Comparison of ENCODE assay signal across 15 mouse cellular contexts in genomic region chr7:124946424-124946823, GRCm38 (mm10).
"Had no signal": no experiment of that assay in that cellular context is flagged by ENCODE, and none has a peak within 500 bp of the region (broad histone marks: within the 10 kb centered on the region; RNA-seq: fewer than 3 reads in every experiment).

No protein-coding gene starts in this region.

- H3K36me3 ChIP-seq: kidney, embryonic 15.5 days; limb, embryonic 10.5 days; liver, embryonic 15.5 days; midbrain, embryonic 13.5 days; stomach, embryonic 15.5 days had no signal

- H3K9me3 ChIP-seq: kidney, embryonic 15.5 days; limb, embryonic 10.5 days; liver, embryonic 15.5 days; midbrain, embryonic 13.5 days; stomach, embryonic 15.5 days had no signal

- ATAC-seq: intestine, embryonic 16.5 days; midbrain, embryonic 13.5 days had no signal

- H3K27ac ChIP-seq: kidney, embryonic 15.5 days; left cerebral cortex, adult 2 months; limb, embryonic 10.5 days; liver, embryonic 15.5 days; macrophage; midbrain, embryonic 13.5 days; stomach, embryonic 15.5 days had no signal

- H3K9ac ChIP-seq: kidney, embryonic 15.5 days; liver, embryonic 15.5 days; midbrain, embryonic 13.5 days; stomach, embryonic 15.5 days had no signal

- H3K4me3 ChIP-seq: kidney, embryonic 15.5 days; left cerebral cortex, adult 2 months; limb, embryonic 10.5 days; liver, embryonic 15.5 days; megakaryocyte, embryonic 14.5 days; midbrain, embryonic 13.5 days; stomach, embryonic 15.5 days had no signal

- DNase-seq: kidney, adult 2 months; kidney, postnatal 14 days; right cerebral cortex, postnatal 4 days; thymus, adult 2 months; thymus, postnatal 25 days had no signal

- H3K4me1 ChIP-seq: kidney, embryonic 15.5 days; limb, embryonic 10.5 days; liver, embryonic 15.5 days; megakaryocyte, embryonic 14.5 days; midbrain, embryonic 13.5 days; stomach, embryonic 15.5 days had no signal

- H3K4me2 ChIP-seq: kidney, embryonic 15.5 days; liver, embryonic 11.5 days; liver, embryonic 15.5 days; midbrain, embryonic 13.5 days; stomach, embryonic 15.5 days had no signal

- H3K27me3 ChIP-seq: kidney, embryonic 15.5 days; liver, embryonic 15.5 days; megakaryocyte, embryonic 14.5 days; midbrain, embryonic 13.5 days; stomach, embryonic 15.5 days had no signal
